Mouse (Mus musculus) mammary gland, adult 2 months (tissue): Measurements from ENCODE around the gene Clnk. TPM values are rescaled to one million over a fixed set of nuclear protein-coding genes. Genes with fewer than 3 reads are reported as not detected.

Experiments
- polyA plus RNA-seq: library from polyadenylated mRNA; depleted of rRNA; stranded (reverse); fragments of >200 nt; gene quantifications from 2 replicates; pipeline ENCODE4 v1.2.3, GENCODE M21; 2012; ENCODE audit warnings: low replicate concordance; rRNA removed

Clnk gene
- polyA plus RNA-seq: 0.14 and 0.17 TPM in 2 replicates

GRCm38 (mm10) chr5:38876622-38877021, at the start of gene Clnk:
TSS of gene Clnk (minus strand) at chr5:38876812.

DNA sequence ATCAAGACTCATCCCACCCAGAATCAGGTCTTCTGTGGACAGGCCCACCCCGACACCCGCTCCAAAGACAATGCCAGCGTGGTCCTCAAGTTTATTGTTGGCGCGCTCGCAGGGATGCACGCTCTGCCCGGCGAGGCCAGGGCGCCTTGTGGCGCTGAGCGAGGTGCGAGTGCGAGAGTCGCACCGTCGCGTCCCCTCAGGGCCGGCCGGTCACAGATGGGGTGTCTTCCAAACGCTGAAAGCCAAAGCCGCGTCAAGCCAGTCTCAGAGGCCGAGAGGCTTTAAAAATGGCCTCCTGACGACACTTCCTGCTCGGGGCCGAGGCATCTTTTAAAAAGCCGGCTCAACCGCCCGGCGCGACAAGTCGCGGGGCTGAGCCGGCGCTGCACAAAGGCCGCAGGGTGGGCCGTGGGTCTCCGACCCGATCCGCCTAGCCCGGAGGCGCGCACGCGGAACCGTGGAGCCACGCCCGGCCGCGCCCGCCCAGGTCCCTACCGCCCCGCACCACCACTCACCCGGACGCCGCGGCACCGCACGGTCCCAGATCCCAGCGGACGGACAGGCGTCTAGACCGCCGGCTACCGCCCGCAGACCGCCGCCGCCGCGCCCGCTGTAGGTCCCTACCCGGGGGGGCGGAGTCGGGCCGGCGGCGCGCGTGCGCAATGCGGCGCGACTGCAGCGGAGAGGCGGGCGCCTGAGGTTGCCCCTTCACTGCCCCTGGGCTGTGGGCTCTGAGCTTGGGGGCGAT, 192.3 kb downstream of the Clnk start, which contains the start of gene Zfp518b:
Gene Zfp518b (minus strand): TSS at position 663 of the 748 bp plus-strand sequence.

Other genes with a start within 250 kb of the Clnk start
- 1.1 and 1.4 TPM in 2 replicates for gene Zfp518b, start 192.0 kb downstream of the Clnk start, polyA plus RNA-seq